Comparison of ENCODE assay signal across 22 mouse cellular contexts in the genomic region with DNA sequence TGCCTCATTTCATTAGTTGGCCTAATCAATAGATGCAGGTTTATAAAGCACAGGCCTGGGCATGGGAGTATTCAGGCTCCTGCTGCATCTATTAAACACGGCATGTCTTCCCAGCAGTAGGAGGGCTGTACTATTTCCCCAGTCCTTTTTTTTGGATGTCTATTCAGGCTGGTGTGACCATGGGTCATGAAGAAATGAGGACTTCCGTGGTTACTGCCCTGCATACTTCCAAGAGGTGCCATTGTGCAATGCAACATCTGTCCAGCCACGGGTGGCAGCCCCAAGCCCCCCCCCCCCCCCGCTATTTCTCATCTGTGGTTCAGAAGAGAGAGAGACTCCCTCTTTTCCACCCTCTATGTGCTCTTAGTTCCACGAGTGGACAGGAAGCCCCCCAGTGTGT. TPM values are rescaled to one million over a fixed set of nuclear protein-coding genes. Genes with fewer than 3 reads are reported as not detected.
DNase-seq lines count a peak whose midpoint lies in the region; ATAC-seq lines count a peak whose summit lies in the region.
"Had no signal": no experiment of that assay in that cellular context is flagged by ENCODE, and none has a peak within 500 bp of the region (broad histone marks: within the 10 kb centered on the region; RNA-seq: fewer than 3 reads in every experiment).

No protein-coding gene starts in this region.

- DNase-seq in adipocyte (ENCODE audit: low spot score): peak; percentile 12
- DNase-seq in adrenal gland, postnatal 25 days: no peak
- DNase-seq in heart, adult 9 months (ENCODE audit: low spot score in 2 of 2): no peak
- DNase-seq in testis, postnatal 10 days (ENCODE audit: low spot score): no peak
- DNase-seq: adrenal gland, adult 2 months; adrenal gland, postnatal 10 days; B cell, adult 2 months; cerebellum, adult 11 months; cerebellum, adult 18-20 months; cerebellum, adult 8-10 months; cerebellum, adult 9-11 months; cerebellum, postnatal 14 days; cerebellum, postnatal 36 days; embryo, embryonic 11 days had no signal

- peak; percentile 87 for ATAC-seq in granulocyte monocyte progenitor cell, adult 5-6 weeks (replicated peaks; ENCODE audit: poor library complexity, severe bottlenecking)
- ATAC-seq: activated CD4-positive, CD25-positive, alpha-beta regulatory T cell, adult 4 months; CD4-positive, CD25-positive, alpha-beta regulatory T cell, adult 4 months; forebrain, embryonic 14.5 days; forebrain, embryonic 16.5 days; Patski had no signal

RNA-seq across cellular contexts. Expression of gene Zfp503, which starts 23.1 kb away (rescaled TPM):
- not detected in 2 replicates for total RNA-seq in granulocyte monocyte progenitor cell, adult 5-6 weeks (2014; fragmentation: Nextera tagmentation)
- 0.04 and 0.05 TPM in 2 replicates for total RNA-seq in granulocyte monocyte progenitor cell, adult 5-6 weeks (2017)
- 27.5 and 33.3 TPM in 2 replicates for total RNA-seq in adrenal gland, postnatal 25 days (2021)
- total RNA-seq: CH12.LX, G1E had no signal

RNA-seq across cellular contexts. Expression of gene Lrmda, which starts 53.2 kb away (rescaled TPM):
- total RNA-seq in granulocyte monocyte progenitor cell, adult 5-6 weeks (2014; fragmentation: Nextera tagmentation): 30.9 and 34.8 TPM in 2 replicates
- total RNA-seq in granulocyte monocyte progenitor cell, adult 5-6 weeks (2017): 19.3 and 23.4 TPM in 2 replicates
- 5.0 and 5.6 TPM in 2 replicates for total RNA-seq in adrenal gland, postnatal 25 days (2021)
- total RNA-seq: G1E had no signal

Comparison
In these comparisons a context has a peak if more than half of its experiments do, and no peak if none do; other contexts are left out.
1. RNA of gene Zfp503, which starts 23.1 kb away (total RNA-seq): 27.5 to 33.3 TPM in adrenal gland, postnatal 25 days; 0.04 to 0.05 TPM in granulocyte monocyte progenitor cell, adult 5-6 weeks; every median in the first group is over 10 times any median in the second.